11 mouse cellular contexts compared by ENCODE assay signal in genomic region chr8:20590117-20590997, GRCm38 (mm10). TPM values are rescaled to one million over a fixed set of nuclear protein-coding genes. Genes with fewer than 3 reads are reported as not detected.
DNase-seq lines count a peak whose midpoint lies in the region; ATAC-seq lines count a peak whose summit lies in the region.
"Not testable (repeated sequence)": the region's sequence is repeated elsewhere in the genome, so short reads cannot be mapped to it uniquely, and the experiment has no call there.
"Had no signal": no experiment of that assay in that cellular context is flagged by ENCODE, and none has a peak within 500 bp of the region (broad histone marks: within the 10 kb centered on the region; RNA-seq: fewer than 3 reads in every experiment).

No protein-coding gene starts in this region.

- H3K4me1 ChIP-seq in hindbrain, embryonic 10.5 days (replicated peaks): not testable (repeated sequence)

- H3K27ac ChIP-seq in hindbrain, embryonic 10.5 days: not testable (repeated sequence)

- peak; percentile 47 for DNase-seq in ES-CJ7 (ENCODE audit: low read depth, low spot score)
- peak; percentile 43 for DNase-seq in cerebellum, adult 11-12 months
- peak; percentile 30 for DNase-seq in gastrocnemius, adult 18-20 months (ENCODE audit: low spot score)
- peak; percentile 2 for DNase-seq in hindbrain, embryonic 10.5 days (ENCODE audit: low spot score)
- DNase-seq in layer of hippocampus, postnatal 25 days (ENCODE audit: extremely low spot score in 1 of 2, low spot score in 1 of 2): peak; percentile 4 to 46
- peak; percentile 23 for DNase-seq in right cerebral cortex, postnatal 25 days
- DNase-seq in thymus, postnatal 4 days: peak; percentile 21

- H3K36me3 ChIP-seq in hindbrain, embryonic 10.5 days: not testable (repeated sequence)

- WGBS in hindbrain, embryonic 10.5 days: 80% methylated on average over 4 of the region's 9 CpGs

- ATAC-seq in megakaryocyte, adult 5-6 weeks (ENCODE audit: poor library complexity, severe bottlenecking): 0 out of 2 replicates have a peak, but pooled peaks have one; percentile 49

- not testable (repeated sequence) for H3K9me3 ChIP-seq in hindbrain, embryonic 10.5 days

- not testable (repeated sequence) for H3K4me3 ChIP-seq in hindbrain, embryonic 10.5 days

- not testable (repeated sequence) for H3K27me3 ChIP-seq in hindbrain, embryonic 10.5 days (ENCODE audit: insufficient read depth, poor library complexity, severe bottlenecking)

RNA-seq across cellular contexts. Expression of gene Gm21119, which starts 24.4 kb away (rescaled TPM):
- total RNA-seq in gastrocnemius, adult 18-20 months (2021): under 1 TPM; 0.11 to 0.69 TPM
- polyA plus RNA-seq in hindbrain, embryonic 10.5 days (2016; fragmentation: Nextera tagmentation; extraction: Ambion mirVana): 0.06 TPM in 1 of 2 replicates, not detected in the other
- 1 to 10 TPM in 1 of 2 experiments, under 1 TPM in 1; 0.56 to 1.2 TPM for total RNA-seq in layer of hippocampus, postnatal 25 days (2021)
- total RNA-seq in megakaryocyte, adult 5-6 weeks (2015): 0.11 TPM in 1 of 2 replicates, not detected in the other
- total RNA-seq in megakaryocyte, adult 5-6 weeks (2017): not detected in 2 replicates
- total RNA-seq: ES-E14; hematopoietic stem cell, adult 5-6 weeks had no signal
- polyA plus RNA-seq: forebrain, embryonic 12.5 days had no signal
